Mouse (Mus musculus): ENCODE measurements around the gene Shc1. TPM values are rescaled to one million over a fixed set of nuclear protein-coding genes. Genes with fewer than 3 reads are reported as not detected.

Gene Shc1
- polyA plus RNA-seq, 1 experiment from 2014 or later = 68.7 TPM

GRCm38 (mm10) chr3:89382033-89382882 lies 36.0 kb upstream of the Shc1 start:
- H3K36me3 ChIP-seq (ENCODE audit: control insufficient read depth, insufficient read depth, low read length) = no peaks in the 10 kb centered on the region; the same call in 1 of the 2 replicates
- no peak overlapping the region for H3K4me2 ChIP-seq (replicated peaks; ENCODE audit: low read depth, low read length)
- H3K9me3 ChIP-seq (ENCODE audit: control insufficient read depth, low read depth, low read length) = no peaks in the 10 kb centered on the region
- H3K4me3 ChIP-seq (ENCODE audit: low read depth, low read length) = no peak overlapping the region
- H3K4me1 ChIP-seq (ENCODE audit: control insufficient read depth, insufficient read depth, low read length) = peaks cover 32% of the 10 kb centered on the region
- no peak overlapping the region for H3K27ac ChIP-seq (ENCODE audit: low read length)
- no peak for ATAC-seq (ENCODE audit: insufficient number of reproducible peaks, insufficient read depth, low FRiP score, low read depth)
- no peaks in the 10 kb centered on the region for H3K27me3 ChIP-seq (ENCODE audit: control insufficient read depth, insufficient read depth, low read length)
- H3K9ac ChIP-seq (replicated peaks; ENCODE audit: low read depth, low read length) = no peak overlapping the region
- 89% methylated on average over 9 of the region's 9 CpGs for whole genome bisulfite sequencing

GRCm38 (mm10) chr3:89382950-89383349 lies 35.3 kb upstream of the Shc1 start:
- H3K4me1 ChIP-seq (ENCODE audit: control insufficient read depth, insufficient read depth, low read length) = peaks cover 36% of the 10 kb centered on the region
- 86% methylated on average over 5 of the region's 5 CpGs for WGBS
- no peak for ATAC-seq (ENCODE audit: insufficient number of reproducible peaks, insufficient read depth, low FRiP score, low read depth)
- H3K4me3 ChIP-seq (ENCODE audit: low read depth, low read length) = no peak overlapping the region
- H3K9me3 ChIP-seq (ENCODE audit: control insufficient read depth, low read depth, low read length) = no peaks in the 10 kb centered on the region
- no peak overlapping the region for H3K9ac ChIP-seq (replicated peaks; ENCODE audit: low read depth, low read length)
- no peaks in the 10 kb centered on the region; the same call in 1 of the 2 replicates for H3K36me3 ChIP-seq (ENCODE audit: control insufficient read depth, insufficient read depth, low read length)
- no peaks in the 10 kb centered on the region for H3K27me3 ChIP-seq (ENCODE audit: control insufficient read depth, insufficient read depth, low read length)
- no peak overlapping the region for H3K27ac ChIP-seq (ENCODE audit: low read length)
- no peak overlapping the region for H3K4me2 ChIP-seq (replicated peaks; ENCODE audit: low read depth, low read length)

GRCm38 (mm10) chr3:89383651-89384255 lies 34.5 kb upstream of the Shc1 start:
- no peak for ATAC-seq (ENCODE audit: insufficient number of reproducible peaks, insufficient read depth, low FRiP score, low read depth)
- Histone ChIP-seq H3K9me3 (ENCODE audit: control insufficient read depth, low read depth, low read length) (no peaks in the 10 kb centered on the region), H3K9ac (replicated peaks; ENCODE audit: low read depth, low read length) (no peak overlapping the region), H3K36me3 (ENCODE audit: control insufficient read depth, insufficient read depth, low read length) (no peaks in the 10 kb centered on the region; the same call in 1 of the 2 replicates), H3K4me2 (replicated peaks; ENCODE audit: low read depth, low read length) (no peak overlapping the region), H3K4me1 (ENCODE audit: control insufficient read depth, insufficient read depth, low read length) (peaks cover 32% of the 10 kb centered on the region), H3K27ac (ENCODE audit: low read length) (no peak overlapping the region), H3K4me3 (ENCODE audit: low read depth, low read length) (no peak overlapping the region), H3K27me3 (ENCODE audit: control insufficient read depth, insufficient read depth, low read length) (no peaks in the 10 kb centered on the region)
- WGBS = 79% methylated on average over 5 of the region's 5 CpGs

- Histone ChIP-seq H3K36me3 (ENCODE audit: control insufficient read depth, insufficient read depth, low read length) (no peaks in the 10 kb centered on the region; the same call in 1 of the 2 replicates), H3K27ac (ENCODE audit: low read length) (peak overlapping the region; percentile 18; the same call in 1 of the 2 replicates), H3K4me2 (replicated peaks; ENCODE audit: low read depth, low read length) (0 out of 2 replicates have a peak overlapping the region, but pooled peaks have one; percentile 10), H3K9ac (replicated peaks; ENCODE audit: low read depth, low read length) (no peak overlapping the region), H3K27me3 (ENCODE audit: control insufficient read depth, insufficient read depth, low read length) (no peaks in the 10 kb centered on the region), H3K4me3 (ENCODE audit: low read depth, low read length) (no peak overlapping the region), H3K9me3 (ENCODE audit: control insufficient read depth, low read depth, low read length) (no peaks in the 10 kb centered on the region), H3K4me1 (ENCODE audit: control insufficient read depth, insufficient read depth, low read length) (peaks cover 30% of the 10 kb centered on the region)
- no peak for ATAC-seq (ENCODE audit: insufficient number of reproducible peaks, insufficient read depth, low FRiP score, low read depth)
- 65% methylated on average over 12 of the region's 12 CpGs for WGBS
These were observed 33.7 kb upstream of the Shc1 start for GRCm38 (mm10) chr3:89384331-89385076.

GRCm38 (mm10) chr3:89385451-89385850 lies 32.8 kb upstream of the Shc1 start:
- no peak overlapping the region for H3K4me3 ChIP-seq (ENCODE audit: low read depth, low read length)

GRCm38 (mm10) chr3:89386438-89387420 lies 31.5 kb upstream of the Shc1 start:
- ATAC-seq (ENCODE audit: insufficient number of reproducible peaks, insufficient read depth, low FRiP score, low read depth) = no peak

More at GRCm38 (mm10) chr3:89385451-89385850, 32.8 kb upstream of the Shc1 start:
- Histone ChIP-seq H3K4me2 (replicated peaks; ENCODE audit: low read depth, low read length) (no peak overlapping the region), H3K4me1 (ENCODE audit: control insufficient read depth, insufficient read depth, low read length) (peaks cover 33% of the 10 kb centered on the region), H3K27me3 (ENCODE audit: control insufficient read depth, insufficient read depth, low read length) (no peaks in the 10 kb centered on the region), H3K27ac (ENCODE audit: low read length) (peak overlapping the region; percentile 18; the same call in 1 of the 2 replicates), H3K36me3 (ENCODE audit: control insufficient read depth, insufficient read depth, low read length) (no peaks in the 10 kb centered on the region; the same call in 1 of the 2 replicates), H3K9me3 (ENCODE audit: control insufficient read depth, low read depth, low read length) (no peaks in the 10 kb centered on the region), H3K9ac (replicated peaks; ENCODE audit: low read depth, low read length) (no peak overlapping the region)
- 29% methylated on average over 11 of the region's 11 CpGs for WGBS
- no peak for ATAC-seq (ENCODE audit: insufficient number of reproducible peaks, insufficient read depth, low FRiP score, low read depth)

GRCm38 (mm10) chr3:89387632-89388031 lies 30.6 kb upstream of the Shc1 start:
- no peak overlapping the region for H3K27ac ChIP-seq (ENCODE audit: low read length)
- no peaks in the 10 kb centered on the region for H3K36me3 ChIP-seq (ENCODE audit: control insufficient read depth, insufficient read depth, low read length)
- H3K4me1 ChIP-seq (ENCODE audit: control insufficient read depth, insufficient read depth, low read length) = peaks cover 46% of the 10 kb centered on the region
- H3K4me2 ChIP-seq (replicated peaks; ENCODE audit: low read depth, low read length) = peak overlapping the region; percentile 16; the same call in 1 of the 2 replicates
- 75% methylated on average over 11 of the region's 11 CpGs for WGBS
- H3K9ac ChIP-seq (replicated peaks; ENCODE audit: low read depth, low read length) = no peak overlapping the region
- no peak for ATAC-seq (ENCODE audit: insufficient number of reproducible peaks, insufficient read depth, low FRiP score, low read depth)
- H3K4me3 ChIP-seq (ENCODE audit: low read depth, low read length) = no peak overlapping the region
- no peaks in the 10 kb centered on the region for H3K27me3 ChIP-seq (ENCODE audit: control insufficient read depth, insufficient read depth, low read length)
- H3K9me3 ChIP-seq (ENCODE audit: control insufficient read depth, low read depth, low read length) = no peaks in the 10 kb centered on the region

More at GRCm38 (mm10) chr3:89386438-89387420, 31.5 kb upstream of the Shc1 start:
- H3K4me3 ChIP-seq (ENCODE audit: low read depth, low read length) = no peak overlapping the region
- no peak overlapping the region for H3K4me2 ChIP-seq (replicated peaks; ENCODE audit: low read depth, low read length)
- no peaks in the 10 kb centered on the region for H3K9me3 ChIP-seq (ENCODE audit: control insufficient read depth, low read depth, low read length)
- no peaks in the 10 kb centered on the region for H3K27me3 ChIP-seq (ENCODE audit: control insufficient read depth, insufficient read depth, low read length)
- no peak overlapping the region; the same call in 1 of the 2 replicates for H3K27ac ChIP-seq (ENCODE audit: low read length)
- peaks cover 44% of the 10 kb centered on the region for H3K4me1 ChIP-seq (ENCODE audit: control insufficient read depth, insufficient read depth, low read length)
- H3K9ac ChIP-seq (replicated peaks; ENCODE audit: low read depth, low read length) = no peak overlapping the region
- H3K36me3 ChIP-seq (ENCODE audit: control insufficient read depth, insufficient read depth, low read length) = no peaks in the 10 kb centered on the region
- 56% methylated on average over 17 of the region's 17 CpGs for WGBS
